Mouse (Mus musculus) lung, adult 2 months (tissue): ENCODE measurements around the gene Cxcr4.

Experiments
- CTCF ChIP-seq: fragments of 200-500 bp; IDR thresholded peaks from 2 replicates; pipeline ENCODE4 v1.5.1; 2011; ENCODE audit warnings: mild to moderate bottlenecking, low read length, control low read depth; ENCODE audit not compliant: insufficient read depth
- POLR2A ChIP-seq: fragments of 200-500 bp; IDR thresholded peaks from 2 replicates; pipeline ENCODE4 v1.6.1; 2011; ENCODE audit warnings: low read depth, mild to moderate bottlenecking, control low read depth, low read length, borderline replicate concordance; ENCODE audit errors: extremely low read depth

- TF ChIP-seq CTCF (no peak), POLR2A (no peak)
Observed at GRCm38 (mm10) chr1:128552545-128552944, 39.5 kb downstream of the Cxcr4 start.
